Mouse (Mus musculus) brain, embryonic 18.5 days (tissue): ENCODE measurements around the gene Pxn.
A peak's percentile ranks its signal among the peaks of the same experiment; 100 is the strongest.

Experiments
- DNase-seq: peaks from one replicate; pipeline ENCODE4 v3.0.0-alpha.2; 2012; ENCODE audit warnings: low read depth, low spot score

The Pxn gene

DNA sequence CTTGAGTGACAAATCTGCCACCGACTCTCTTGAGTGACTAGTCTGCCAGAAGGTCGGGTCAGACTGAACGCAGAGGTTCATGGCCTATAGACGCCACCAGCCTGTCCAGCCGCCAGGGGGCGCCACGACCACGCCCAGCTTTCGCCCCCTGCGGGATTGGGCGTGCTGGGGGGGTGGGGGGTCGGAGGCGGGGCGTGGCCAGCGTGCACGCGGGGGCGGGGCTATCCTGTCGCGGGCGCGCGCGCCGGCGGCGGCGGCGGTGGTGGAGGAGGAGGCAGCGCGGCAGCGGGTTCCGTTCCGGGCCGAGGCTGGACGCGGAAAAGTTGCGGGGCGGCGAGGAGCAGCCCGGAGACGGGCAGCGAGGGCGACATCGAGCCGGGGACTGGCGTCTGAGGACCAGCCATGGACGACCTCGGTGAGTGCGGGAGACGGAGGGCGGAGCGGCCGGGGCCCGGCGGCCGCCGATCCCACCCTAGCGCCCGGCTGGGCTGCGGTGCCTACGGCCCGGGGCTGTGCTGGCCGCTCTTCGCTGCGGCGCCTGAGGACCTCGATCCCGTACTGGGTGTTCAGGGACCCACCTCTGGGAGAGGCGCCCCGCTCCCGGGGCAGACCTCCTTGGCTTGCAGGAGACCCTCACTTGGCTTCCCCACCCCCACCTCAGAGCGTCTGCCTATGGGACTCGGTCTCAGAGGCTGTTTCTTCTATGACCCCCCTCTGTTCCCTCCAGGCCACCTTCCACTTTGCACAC lies at the start of gene Pxn:
TSS of gene Pxn (plus strand) at position 223 of the 748 bp plus-strand sequence.
- no peak for DNase-seq

DNA sequence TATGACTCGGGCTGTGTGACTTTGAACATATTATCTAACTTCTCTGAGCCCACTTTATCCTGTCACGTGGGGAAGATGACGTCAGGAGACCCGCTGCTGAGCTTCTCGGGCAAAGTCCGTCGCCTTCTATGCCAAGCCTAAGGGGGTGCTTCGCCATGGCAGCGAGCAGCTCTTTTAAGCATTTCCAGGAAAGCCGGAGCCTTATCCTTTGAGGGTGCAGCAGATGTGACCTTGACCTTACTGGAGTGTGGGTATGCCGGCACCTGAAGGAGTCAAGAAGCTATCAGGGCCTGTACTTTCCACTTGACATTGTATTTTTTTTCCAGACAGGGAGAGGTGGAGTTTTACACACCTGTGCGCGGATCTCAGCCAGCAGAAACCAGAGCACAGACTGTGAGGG lies 47.6 kb upstream of the Pxn start:
- DNase-seq: no peak

DNA sequence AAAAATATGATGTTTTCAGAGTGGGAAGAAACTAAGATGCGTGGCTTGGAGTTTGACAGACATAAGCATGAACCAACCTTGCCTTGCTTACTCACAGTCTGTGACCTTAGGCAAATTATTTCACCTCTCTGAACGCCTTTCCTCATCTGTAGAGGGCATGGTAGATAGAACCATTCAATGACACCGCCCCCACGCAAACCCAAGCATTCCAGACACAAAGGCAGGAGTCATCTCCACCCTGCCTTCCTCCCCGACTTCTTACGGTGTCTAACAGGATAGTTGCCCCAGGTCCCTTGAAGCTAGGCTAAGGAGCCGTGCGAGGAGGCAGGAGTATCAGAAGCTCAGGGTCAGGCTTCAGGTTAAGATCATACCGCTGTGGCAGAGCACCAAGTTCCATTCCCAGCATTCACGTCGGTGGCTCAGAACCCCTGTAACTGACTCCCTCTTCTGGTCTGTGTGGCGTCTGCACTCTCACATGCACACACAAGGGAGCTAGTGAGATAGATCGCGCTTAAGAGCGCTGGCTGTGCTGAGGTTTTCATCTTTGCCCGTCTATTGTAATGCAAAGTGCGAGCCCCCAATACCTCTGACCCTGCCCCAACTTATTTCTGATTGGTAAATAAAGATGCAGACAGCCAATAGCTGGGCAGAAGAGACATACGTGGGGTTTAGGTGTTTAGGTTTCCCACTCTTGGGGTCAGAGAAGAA lies 41.9 kb upstream of the Pxn start:
- no peak for DNase-seq

GRCm38 (mm10) chr5:115465642-115466420 lies 40.6 kb upstream of the Pxn start, which contains the start of gene Pla2g1b:
Gene Pla2g1b, plus strand, starts transcription at chr5:115466262.
- DNase-seq: no peak

- DNase-seq: no peak
Observed at GRCm38 (mm10) chr5:115469791-115470190, 36.7 kb upstream of the Pxn start.

GRCm38 (mm10) chr5:115470766-115471531 lies 35.5 kb upstream of the Pxn start:
- DNase-seq: no peak

DNA sequence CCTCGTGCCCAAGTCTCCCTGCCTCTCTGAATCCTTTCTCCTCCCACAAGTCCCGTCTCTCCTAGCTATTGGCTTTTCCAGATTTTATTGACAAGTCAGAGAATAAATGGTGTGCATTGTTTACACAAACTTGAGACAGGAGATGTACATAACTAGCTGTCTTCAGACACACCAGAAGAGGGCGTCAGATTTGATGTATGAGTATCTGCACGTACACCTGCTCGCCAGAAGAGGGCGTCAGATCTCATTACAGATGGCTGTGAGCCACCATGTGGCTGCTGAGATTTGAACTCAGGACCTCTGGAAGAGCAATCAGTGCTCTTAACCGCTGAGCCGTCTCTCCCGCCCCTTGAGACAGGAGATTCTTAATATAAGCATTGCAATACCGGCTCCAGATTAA lies 33.3 kb upstream of the Pxn start:
- no peak for DNase-seq

- DNase-seq: no peak
Observed at GRCm38 (mm10) chr5:115474174-115474828, 32.2 kb upstream of the Pxn start.

DNA sequence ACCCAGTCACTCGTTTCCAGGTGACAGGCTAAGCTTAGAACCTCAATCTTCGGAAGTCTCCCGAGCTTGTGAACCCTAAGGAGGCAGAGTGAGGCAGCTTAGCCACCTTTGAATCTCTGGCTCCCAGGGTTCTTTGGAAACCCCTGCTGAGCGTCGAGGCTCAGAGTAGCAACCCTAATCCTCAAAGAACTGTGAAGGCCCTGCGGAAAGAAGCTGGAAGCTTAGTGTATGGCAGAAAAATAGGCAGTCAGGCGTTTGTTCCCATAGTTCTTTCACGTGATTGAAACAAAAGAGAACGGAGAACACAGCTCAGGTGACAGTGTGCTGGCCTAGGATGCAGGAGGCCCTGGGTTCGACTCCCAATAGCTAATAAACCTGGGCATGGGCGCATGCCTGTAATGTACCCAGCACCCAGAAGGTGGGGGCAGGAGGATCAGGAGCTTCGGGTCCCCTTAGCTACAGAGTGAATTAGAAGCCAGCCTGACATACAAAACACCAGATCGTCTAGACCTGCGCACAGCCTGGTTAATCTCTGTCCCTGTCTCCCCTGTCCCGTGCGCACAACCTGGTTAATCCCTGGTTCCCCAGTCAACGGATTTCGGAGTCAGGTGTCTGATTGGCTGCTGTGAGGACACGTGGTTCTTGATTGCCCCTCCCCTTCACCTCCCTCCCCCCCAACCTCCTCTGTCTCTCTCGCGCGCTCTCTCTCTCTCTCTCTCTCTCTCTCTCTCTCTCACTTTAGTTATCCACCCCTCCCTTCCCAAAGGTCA lies 31.0 kb upstream of the Pxn start:
- DNase-seq: peak; percentile 59

DNA sequence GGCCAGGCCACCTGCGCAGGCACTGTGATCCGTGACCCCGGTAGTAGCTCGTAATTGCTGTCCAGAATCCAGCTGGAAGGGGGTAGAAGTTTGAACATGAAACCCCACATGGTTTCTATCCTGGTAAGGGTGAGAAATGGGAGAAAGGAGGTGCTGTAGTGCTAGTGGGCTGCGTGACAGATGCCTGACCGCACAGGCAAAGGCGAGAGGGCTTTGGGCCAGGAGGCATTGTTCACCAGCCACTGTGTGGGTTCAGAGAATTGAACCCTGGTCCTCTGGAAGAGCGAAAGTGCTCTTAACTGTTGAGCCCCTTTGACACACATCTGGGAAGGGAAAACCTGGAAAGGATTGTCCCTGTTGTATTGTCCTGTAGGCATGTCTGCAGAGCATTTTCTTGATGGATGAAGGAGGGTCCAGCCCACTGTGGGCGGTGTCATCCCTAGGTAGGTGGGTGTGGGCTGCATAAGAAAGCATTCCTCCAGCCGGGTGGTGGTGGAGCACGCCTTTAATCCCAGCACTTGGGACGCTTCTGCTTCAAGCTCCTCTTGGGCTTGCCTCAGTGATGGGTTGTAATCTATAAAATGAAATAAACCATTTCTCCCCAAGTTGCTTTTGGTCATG lies 30.3 kb upstream of the Pxn start:
- no peak for DNase-seq

GRCm38 (mm10) chr5:115479561-115479960 lies 26.9 kb upstream of the Pxn start:
- DNase-seq: no peak

- no peak for DNase-seq
Observed at GRCm38 (mm10) chr5:115480101-115480500, 26.4 kb upstream of the Pxn start.

- DNase-seq: no peak
Observed at GRCm38 (mm10) chr5:115482390-115483265, 23.8 kb upstream of the Pxn start.

DNA sequence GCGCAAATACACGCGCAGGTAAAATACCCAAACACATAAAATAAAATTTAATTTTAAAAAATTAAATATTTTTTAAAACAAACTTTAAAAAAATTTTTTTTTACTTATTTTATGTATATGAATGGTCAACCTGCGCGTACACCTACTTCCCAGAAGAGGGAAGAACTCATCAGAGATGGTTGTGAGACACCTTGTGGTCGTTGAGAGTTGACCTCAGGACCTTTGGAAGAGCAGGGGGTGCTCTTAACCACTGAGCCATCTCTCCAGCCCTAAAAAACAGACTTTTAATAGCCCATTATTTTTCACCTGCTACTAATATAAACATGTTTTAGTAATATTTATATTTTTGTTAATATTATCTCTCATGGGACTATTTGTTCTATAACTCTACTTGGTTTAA lies 23.1 kb upstream of the Pxn start:
- no peak for DNase-seq

- peak; percentile 94 for DNase-seq
Observed at GRCm38 (mm10) chr5:115483947-115484920, 22.2 kb upstream of the Pxn start, which contains the start of gene Sirt4. Gene Sirt4, minus strand, starts transcription at chr5:115484725.

DNA sequence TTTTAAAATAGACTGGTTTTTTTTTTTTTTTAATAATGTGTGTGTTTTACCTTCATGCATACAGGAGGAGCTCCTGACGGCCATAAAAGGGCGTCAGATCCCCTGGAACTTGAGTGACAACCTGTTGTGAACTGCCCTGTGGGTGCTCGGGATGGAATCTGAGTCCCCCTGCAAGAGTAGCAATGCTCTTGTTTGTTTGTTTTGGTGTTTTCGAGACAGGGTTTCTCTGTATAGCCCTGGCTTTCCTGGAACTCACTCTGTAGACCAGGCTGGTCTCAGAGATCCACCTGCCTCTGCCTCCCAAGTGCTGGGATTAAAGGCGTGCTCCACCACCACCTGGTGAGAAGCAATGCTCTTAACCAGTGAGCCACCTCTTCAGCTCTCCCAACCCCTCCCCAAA lies 21.5 kb upstream of the Pxn start:
- DNase-seq: no peak

DNA sequence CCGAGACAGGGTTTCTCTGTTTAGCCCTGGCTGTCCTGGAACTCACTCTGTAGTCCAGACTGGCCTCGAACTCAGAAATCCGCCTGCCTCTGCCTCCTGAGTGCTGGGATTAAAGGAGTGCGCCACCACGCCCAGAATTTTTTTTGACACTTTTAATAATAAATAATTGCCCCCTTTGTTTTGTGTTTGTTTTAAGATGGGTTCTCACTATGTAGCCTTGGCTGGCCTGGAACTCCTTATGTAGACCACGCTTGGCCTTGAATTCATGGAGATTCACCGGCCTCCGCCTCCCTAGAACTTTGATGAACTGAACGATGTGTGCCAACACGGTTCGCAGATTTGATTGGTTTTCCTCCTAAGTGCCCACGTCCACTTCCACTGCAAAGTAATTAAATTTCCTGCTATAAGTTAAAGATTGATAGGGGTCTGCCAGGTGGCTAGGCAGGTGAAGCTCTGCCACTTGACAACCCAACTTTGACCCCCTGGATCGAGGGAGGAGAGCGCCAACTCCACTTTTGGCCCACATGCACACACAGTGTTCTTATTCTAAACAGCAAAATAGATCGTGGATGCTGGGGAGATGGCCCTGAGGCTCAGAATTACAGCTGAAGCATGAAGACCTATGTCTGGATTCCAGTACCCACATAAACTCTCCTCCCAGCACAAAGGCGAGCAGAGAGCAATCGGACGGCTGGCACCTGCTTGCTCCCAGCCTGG lies 20.8 kb upstream of the Pxn start:
- no peak for DNase-seq
